7 mouse cellular contexts compared by ENCODE assay signal in the genomic region with DNA sequence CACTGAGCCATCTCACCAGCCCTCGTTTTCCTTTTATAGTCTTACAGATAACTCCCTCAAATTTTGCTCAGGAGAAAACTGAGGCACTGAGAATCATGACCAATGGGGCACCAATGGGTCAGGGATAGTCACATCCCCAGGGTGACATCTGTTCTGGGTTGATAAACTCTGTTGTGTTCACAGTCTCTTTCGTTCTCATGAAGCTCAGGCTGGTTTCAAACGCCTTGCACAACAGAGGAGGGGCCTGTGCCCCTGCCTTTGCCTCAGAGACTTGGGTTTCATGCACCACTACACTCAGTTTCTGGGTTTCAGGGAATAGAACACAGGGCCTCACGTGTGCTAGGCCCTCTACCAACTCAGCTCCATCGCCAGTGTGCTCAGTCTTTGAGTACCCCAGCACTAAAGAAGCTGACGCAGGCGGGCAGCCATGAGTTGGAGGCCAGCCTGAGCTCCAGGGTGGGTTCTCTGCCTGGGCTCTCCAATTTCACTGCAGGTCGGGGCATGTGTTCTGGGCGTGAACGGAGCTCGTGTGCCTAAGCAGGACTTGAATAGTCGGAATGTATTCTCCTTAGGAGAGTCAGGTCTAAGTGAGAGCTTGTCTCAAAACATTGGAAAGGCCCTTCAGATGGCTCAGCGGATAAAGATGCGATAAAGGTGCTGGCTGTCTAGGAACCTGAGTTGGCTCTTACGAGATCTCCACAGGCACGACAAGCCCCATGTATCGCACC. TPM values are rescaled to one million over a fixed set of nuclear protein-coding genes. Genes with fewer than 3 reads are reported as not detected.
DNase-seq lines count a peak whose midpoint lies in the region; ATAC-seq lines count a peak whose summit lies in the region.

No protein-coding gene starts in this region.

- no peaks in the 10 kb centered on the region for H3K27me3 ChIP-seq in megakaryocyte, embryonic 14.5 days (replicated peaks)
- no peaks in the 10 kb centered on the region for H3K27me3 ChIP-seq in embryonic facial prominence, embryonic 11.5 days (ENCODE audit: control insufficient read depth, insufficient read depth, low read length)
- 0 out of 2 replicates have a peak, but pooled peaks cover 3% of the 10 kb centered on the region for H3K27me3 ChIP-seq in hindbrain, embryonic 15.5 days
- no peaks in the 10 kb centered on the region for H3K27me3 ChIP-seq in midbrain, embryonic 15.5 days (replicated peaks)

- H3K36me3 ChIP-seq in megakaryocyte, embryonic 14.5 days (replicated peaks; ENCODE audit: low read length): peaks cover 30% of the 10 kb centered on the region
- H3K36me3 ChIP-seq in embryonic facial prominence, embryonic 11.5 days (replicated peaks; ENCODE audit: control insufficient read depth, insufficient read depth, low read depth, low read length): peaks cover 3% of the 10 kb centered on the region; the same call in 1 of the 2 replicates
- peaks cover 21% of the 10 kb centered on the region for H3K36me3 ChIP-seq in hindbrain, embryonic 15.5 days
- no peaks in the 10 kb centered on the region; the same call in 1 of the 2 replicates for H3K36me3 ChIP-seq in midbrain, embryonic 15.5 days (replicated peaks)

- 17% methylated on average over 17 of the region's 17 CpGs for WGBS in embryonic facial prominence, embryonic 11.5 days
- 19% methylated on average over 17 of the region's 17 CpGs for WGBS in hindbrain, embryonic 15.5 days
- WGBS in midbrain, embryonic 15.5 days: 19% methylated on average over 17 of the region's 17 CpGs

- H3K4me3 ChIP-seq in megakaryocyte, embryonic 14.5 days (replicated peaks): peak overlapping the region; percentile 98
- H3K4me3 ChIP-seq in embryonic facial prominence, embryonic 11.5 days (ENCODE audit: low read depth, low read length): peak overlapping the region; percentile 91
- H3K4me3 ChIP-seq in hindbrain, embryonic 15.5 days: peak overlapping the region; percentile 76
- H3K4me3 ChIP-seq in midbrain, embryonic 15.5 days: peak overlapping the region; percentile 88

- peak overlapping the region; percentile 60 for H3K27ac ChIP-seq in embryonic facial prominence, embryonic 11.5 days (replicated peaks; ENCODE audit: low read depth, low read length)
- peak overlapping the region; percentile 82 for H3K27ac ChIP-seq in hindbrain, embryonic 15.5 days (replicated peaks)
- peak overlapping the region; percentile 72 for H3K27ac ChIP-seq in midbrain, embryonic 15.5 days

- H3K9me3 ChIP-seq in megakaryocyte, embryonic 14.5 days: no peaks in the 10 kb centered on the region
- no peaks in the 10 kb centered on the region for H3K9me3 ChIP-seq in embryonic facial prominence, embryonic 11.5 days (replicated peaks; ENCODE audit: control insufficient read depth, low read length)
- no peaks in the 10 kb centered on the region for H3K9me3 ChIP-seq in hindbrain, embryonic 15.5 days
- H3K9me3 ChIP-seq in midbrain, embryonic 15.5 days: no peaks in the 10 kb centered on the region

- peak overlapping the region; percentile 49 for H3K4me2 ChIP-seq in embryonic facial prominence, embryonic 11.5 days (ENCODE audit: low read depth, low read length)
- peak overlapping the region; percentile 85 for H3K4me2 ChIP-seq in hindbrain, embryonic 15.5 days
- H3K4me2 ChIP-seq in midbrain, embryonic 15.5 days: peak overlapping the region; percentile 80

- peak overlapping the region; percentile 50 for H3K9ac ChIP-seq in embryonic facial prominence, embryonic 11.5 days (replicated peaks; ENCODE audit: low read length)
- H3K9ac ChIP-seq in hindbrain, embryonic 15.5 days: peak overlapping the region; percentile 57
- peak overlapping the region; percentile 44 for H3K9ac ChIP-seq in midbrain, embryonic 15.5 days

- H3K4me1 ChIP-seq in megakaryocyte, embryonic 14.5 days: peaks cover 66% of the 10 kb centered on the region
- H3K4me1 ChIP-seq in embryonic facial prominence, embryonic 11.5 days (ENCODE audit: control insufficient read depth, insufficient read depth, low read length): no peaks in the 10 kb centered on the region; the same call in 1 of the 2 replicates
- peaks cover 25% of the 10 kb centered on the region for H3K4me1 ChIP-seq in hindbrain, embryonic 15.5 days (replicated peaks)
- peaks cover 21% of the 10 kb centered on the region for H3K4me1 ChIP-seq in midbrain, embryonic 15.5 days

- ATAC-seq in megakaryocyte, adult 5-6 weeks (ENCODE audit: poor library complexity, severe bottlenecking): no peak
- peak; percentile 8; the same call in 1 of the 2 replicates for ATAC-seq in embryonic facial prominence, embryonic 11.5 days (replicated peaks; ENCODE audit: insufficient number of reproducible peaks, low FRiP score, low TSS enrichment, low read depth)
- peak; percentile 6; the same call in 1 of the 2 replicates for ATAC-seq in hindbrain, embryonic 15.5 days (ENCODE audit: low FRiP score, low read depth)
- ATAC-seq in midbrain, embryonic 15.5 days (replicated peaks): peak; percentile 29

- DNase-seq in embryonic facial prominence, embryonic 11.5 days (ENCODE audit: low spot score): peak; percentile 61
- no peak for DNase-seq in right cerebral cortex, adult 2 months (ENCODE audit: low spot score in 2 of 2)
- DNase-seq in thymus, adult 18-20 months: no peak

RNA-seq across cellular contexts. Expression of a gene that starts 0.7 kb away (rescaled TPM):
- polyA plus RNA-seq in megakaryocyte, embryonic 14.5 days (2012; ENCODE audit: insufficient read depth, low replicate concordance): 53.1 and 67.2 TPM in 2 replicates
- 14.6 and 15.0 TPM in 2 replicates for total RNA-seq in megakaryocyte, adult 5-6 weeks (2015)
- 13.5 and 19.3 TPM in 2 replicates for total RNA-seq in megakaryocyte, adult 5-6 weeks (2017)
- 28.5 and 31.1 TPM in 2 replicates for polyA plus RNA-seq in embryonic facial prominence, embryonic 11.5 days (2014; fragmentation: Nextera tagmentation; extraction: Ambion mirVana)
- 47.6 and 53.7 TPM in 2 replicates for polyA plus RNA-seq in hindbrain, embryonic 15.5 days (2015; fragmentation: Nextera tagmentation; extraction: Ambion mirVana)
- polyA plus RNA-seq in midbrain, embryonic 15.5 days (2015; fragmentation: Nextera tagmentation; extraction: Ambion mirVana): 54.7 and 55.7 TPM in 2 replicates

RNA-seq across cellular contexts. Expression of a gene that starts 16.2 kb away (rescaled TPM):
- not detected in 2 replicates for polyA plus RNA-seq in megakaryocyte, embryonic 14.5 days (2012; ENCODE audit: insufficient read depth, low replicate concordance)
- 3.6 and 4.0 TPM in 2 replicates for total RNA-seq in megakaryocyte, adult 5-6 weeks (2015)
- 7.9 and 9.0 TPM in 2 replicates for total RNA-seq in megakaryocyte, adult 5-6 weeks (2017)
- polyA plus RNA-seq in embryonic facial prominence, embryonic 11.5 days (2014; fragmentation: Nextera tagmentation; extraction: Ambion mirVana): 0.08 and 0.21 TPM in 2 replicates
- 4.1 and 4.6 TPM in 2 replicates for polyA plus RNA-seq in hindbrain, embryonic 15.5 days (2015; fragmentation: Nextera tagmentation; extraction: Ambion mirVana)
- 2.8 and 4.2 TPM in 2 replicates for polyA plus RNA-seq in midbrain, embryonic 15.5 days (2015; fragmentation: Nextera tagmentation; extraction: Ambion mirVana)

RNA-seq across cellular contexts. Expression of a gene that starts 23.3 kb away (rescaled TPM):
- 32.6 and 47.4 TPM in 2 replicates for polyA plus RNA-seq in megakaryocyte, embryonic 14.5 days (2012; ENCODE audit: insufficient read depth, low replicate concordance)
- total RNA-seq in megakaryocyte, adult 5-6 weeks (2015): 28.0 and 28.4 TPM in 2 replicates
- total RNA-seq in megakaryocyte, adult 5-6 weeks (2017): 53.6 and 76.9 TPM in 2 replicates
- 11.4 and 13.3 TPM in 2 replicates for polyA plus RNA-seq in embryonic facial prominence, embryonic 11.5 days (2014; fragmentation: Nextera tagmentation; extraction: Ambion mirVana)
- polyA plus RNA-seq in hindbrain, embryonic 15.5 days (2015; fragmentation: Nextera tagmentation; extraction: Ambion mirVana): 14.9 and 15.7 TPM in 2 replicates
- polyA plus RNA-seq in midbrain, embryonic 15.5 days (2015; fragmentation: Nextera tagmentation; extraction: Ambion mirVana): 17.1 and 20.8 TPM in 2 replicates

RNA-seq across cellular contexts. Expression of a gene that starts 25.3 kb away (rescaled TPM):
- 47.4 and 49.4 TPM in 2 replicates for polyA plus RNA-seq in megakaryocyte, embryonic 14.5 days (2012; ENCODE audit: insufficient read depth, low replicate concordance)
- 17.7 and 18.8 TPM in 2 replicates for total RNA-seq in megakaryocyte, adult 5-6 weeks (2015)
- total RNA-seq in megakaryocyte, adult 5-6 weeks (2017): 34.0 and 36.9 TPM in 2 replicates
- 23.2 and 27.1 TPM in 2 replicates for polyA plus RNA-seq in embryonic facial prominence, embryonic 11.5 days (2014; fragmentation: Nextera tagmentation; extraction: Ambion mirVana)
- 66.7 and 68.2 TPM in 2 replicates for polyA plus RNA-seq in hindbrain, embryonic 15.5 days (2015; fragmentation: Nextera tagmentation; extraction: Ambion mirVana)
- polyA plus RNA-seq in midbrain, embryonic 15.5 days (2015; fragmentation: Nextera tagmentation; extraction: Ambion mirVana): 75.4 and 78.7 TPM in 2 replicates

RNA-seq across cellular contexts. Expression of a gene that starts 26.8 kb away (rescaled TPM):
- polyA plus RNA-seq in megakaryocyte, embryonic 14.5 days (2012; ENCODE audit: insufficient read depth, low replicate concordance): 94.7 and 248 TPM in 2 replicates
- total RNA-seq in megakaryocyte, adult 5-6 weeks (2015): 132 and 138 TPM in 2 replicates
- total RNA-seq in megakaryocyte, adult 5-6 weeks (2017): 65.6 and 75.3 TPM in 2 replicates
- polyA plus RNA-seq in embryonic facial prominence, embryonic 11.5 days (2014; fragmentation: Nextera tagmentation; extraction: Ambion mirVana): 51.3 and 55.0 TPM in 2 replicates
- 108 and 111 TPM in 2 replicates for polyA plus RNA-seq in hindbrain, embryonic 15.5 days (2015; fragmentation: Nextera tagmentation; extraction: Ambion mirVana)
- polyA plus RNA-seq in midbrain, embryonic 15.5 days (2015; fragmentation: Nextera tagmentation; extraction: Ambion mirVana): 87.3 and 92.1 TPM in 2 replicates
